Mouse (Mus musculus) embryonic facial prominence, embryonic 11.5 days (tissue): ENCODE measurements at regions not wholly inside any gene's neighbourhood (a gene's known extent, or its start where the extent isn't known, plus 50 kb on each side); places are given as distances from the start of the nearest gene placed in this dataset.

Experiments
- ATAC-seq: fragments of 200-750 bp; cut with Nextera tagmentation; replicated peaks from 2 replicates; pipeline ENCODE4 v1.8.0; 2017; ENCODE audit warnings: low read depth; ENCODE audit not compliant: insufficient number of reproducible peaks, low FRiP score, low TSS enrichment
- DNase-seq: peaks from one replicate; pipeline ENCODE4 v3.0.0-alpha.2; 2015; ENCODE audit warnings: low spot score
- H3K27ac ChIP-seq: fragments of 300-500 bp; sonication (generic); replicated peaks from 2 replicates; pipeline ENCODE4 v1.5.1; 2014; ENCODE audit warnings: mild to moderate bottlenecking, low read depth, low read length, control low read depth
- H3K27me3 ChIP-seq: fragments of 300-500 bp; sonication (generic); 2 replicates; pipeline ENCODE4 v1.6.1; 2014; ENCODE audit warnings: mild to moderate bottlenecking, low read length, moderate library complexity, mixed read lengths; ENCODE audit not compliant: control insufficient read depth, insufficient read depth
- H3K36me3 ChIP-seq: fragments of 300-500 bp; sonication (generic); replicated peaks from 2 replicates; pipeline ENCODE4 v1.6.1; 2014; ENCODE audit warnings: low read depth, mild to moderate bottlenecking, low read length, moderate library complexity, mixed read lengths; ENCODE audit not compliant: control insufficient read depth, insufficient read depth
- H3K4me1 ChIP-seq: fragments of 300-500 bp; sonication (generic); 2 replicates; pipeline ENCODE4 v1.6.1; 2014; ENCODE audit warnings: low read length, mixed read lengths; ENCODE audit not compliant: control insufficient read depth, insufficient read depth
- H3K4me2 ChIP-seq: fragments of 300-500 bp; sonication (generic); 2 replicates; pipeline ENCODE4 v1.6.1; 2014; ENCODE audit warnings: low read depth, mild to moderate bottlenecking, control low read depth, low read length, moderate library complexity
- H3K4me3 ChIP-seq: fragments of 300-500 bp; sonication (generic); 2 replicates; pipeline ENCODE4 v1.5.1; 2014; ENCODE audit warnings: low read depth, low read length, control low read depth
- H3K9ac ChIP-seq: fragments of 300-500 bp; sonication (generic); replicated peaks from 2 replicates; pipeline ENCODE4 v1.6.1; 2014; ENCODE audit warnings: mild to moderate bottlenecking, control low read depth, low read length
- H3K9me3 ChIP-seq: fragments of 300-500 bp; sonication (generic); replicated peaks from 2 replicates; pipeline ENCODE4 v1.6.1; 2016; ENCODE audit warnings: mild to moderate bottlenecking, low read length, inconsistent platforms, mixed read lengths; ENCODE audit not compliant: control insufficient read depth
- WGBS: fragments of 180-500 bp; shearing (Covaris S2); extraction: QIAGEN DNeasy Blood & Tissue Kit; methylation state at CpG from one replicate; pipeline ENCODE4 v1.1.7; 2014; 5-methylcytosine and 5-hydroxymethylcytosine counted together

DNA sequence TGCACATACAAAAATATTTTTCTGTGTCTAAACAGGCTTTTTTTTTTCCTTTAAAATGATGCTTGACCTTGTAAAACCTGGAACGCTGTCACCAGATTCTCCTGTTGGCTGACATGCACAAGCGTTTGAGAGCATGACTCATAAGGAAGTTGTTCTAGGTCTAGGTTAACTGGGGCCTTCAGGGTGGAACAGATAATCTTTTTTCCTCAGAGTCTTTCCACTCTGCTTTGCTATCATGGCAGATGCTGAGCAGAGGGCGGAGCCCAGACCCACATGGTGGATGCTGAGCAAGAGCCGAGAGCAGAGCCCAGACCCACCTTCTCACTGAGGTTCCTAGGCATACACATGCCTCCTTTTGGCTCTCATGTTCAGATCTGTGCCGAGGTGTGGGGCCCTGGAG is 172.6 kb downstream of the Med10 start:
- Histone ChIP-seq H3K9me3 (no peaks in the 10 kb centered on the region), H3K36me3 (no peaks in the 10 kb centered on the region), H3K27me3 (no peaks in the 10 kb centered on the region), H3K9ac (no peak overlapping the region), H3K4me1 (no peaks in the 10 kb centered on the region), H3K4me3 (no peak overlapping the region), H3K4me2 (no peak overlapping the region), H3K27ac (no peak overlapping the region)
- WGBS: 87% methylated on average over 5 of the region's 5 CpGs
- ATAC-seq (no peak), DNase-seq (no peak)

DNA sequence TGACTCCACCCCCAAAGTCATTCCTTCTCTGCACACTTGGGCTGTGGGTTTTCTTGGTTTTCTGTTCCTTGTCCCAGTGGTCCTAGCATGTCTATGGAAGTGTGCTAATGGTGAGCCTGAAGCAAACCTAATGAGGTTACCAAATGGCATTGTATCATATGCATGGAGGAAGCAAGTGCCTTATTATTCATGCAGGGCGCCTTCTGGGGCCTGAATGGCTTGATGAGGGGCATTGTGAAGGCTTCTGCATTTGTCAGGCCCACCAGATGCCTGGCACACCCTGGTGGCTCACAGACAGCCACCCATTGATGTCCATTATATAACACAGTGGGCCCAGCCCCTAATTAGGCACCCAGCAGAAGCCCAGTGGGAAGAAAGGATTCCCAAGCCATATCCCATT is 182.0 kb downstream of the Med10 start:
- H3K27me3 ChIP-seq: no peaks in the 10 kb centered on the region
- ATAC-seq: peak; percentile 36; the same call in 1 of the 2 replicates
- no peak overlapping the region for H3K4me2 ChIP-seq
- no peak overlapping the region for H3K4me3 ChIP-seq
- no peak overlapping the region for H3K9ac ChIP-seq
- no peaks in the 10 kb centered on the region; the same call in 1 of the 2 replicates for H3K4me1 ChIP-seq
- H3K9me3 ChIP-seq: no peaks in the 10 kb centered on the region
- DNase-seq: no peak
- no peak overlapping the region for H3K27ac ChIP-seq
- H3K36me3 ChIP-seq: no peaks in the 10 kb centered on the region
- 82% methylated on average over 1 of the region's 1 CpGs for WGBS

DNA sequence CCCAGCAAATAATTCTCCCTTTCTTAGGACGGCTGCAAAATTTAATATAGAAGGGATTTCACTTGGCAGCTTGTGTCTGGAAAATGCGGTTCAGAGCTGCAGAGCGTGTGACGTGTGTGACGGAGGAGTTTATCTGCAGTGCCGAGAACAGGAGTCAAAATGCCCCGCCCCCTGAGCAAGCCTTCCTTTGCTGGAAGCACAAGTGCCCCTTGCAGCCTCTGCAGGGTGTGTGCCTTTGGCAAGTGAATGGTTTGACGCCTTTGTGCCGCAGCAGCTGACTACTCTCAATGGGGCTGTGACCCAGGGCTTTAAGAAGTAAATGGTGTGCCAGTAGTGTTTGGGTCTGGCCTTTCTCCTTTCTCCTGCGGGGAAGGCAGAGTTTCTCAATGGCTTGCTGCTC is 185.0 kb downstream of the Med10 start:
- H3K27ac ChIP-seq: no peak overlapping the region
- H3K4me1 ChIP-seq: no peaks in the 10 kb centered on the region; the same call in 1 of the 2 replicates
- no peaks in the 10 kb centered on the region for H3K9me3 ChIP-seq
- H3K9ac ChIP-seq: no peak overlapping the region
- no peak overlapping the region for H3K4me2 ChIP-seq
- no peaks in the 10 kb centered on the region for H3K27me3 ChIP-seq
- ATAC-seq (no peak), DNase-seq (peak; percentile 29)
- H3K4me3 ChIP-seq: no peak overlapping the region
- H3K36me3 ChIP-seq: no peaks in the 10 kb centered on the region
- WGBS: 30% methylated on average over 10 of the region's 10 CpGs

DNA sequence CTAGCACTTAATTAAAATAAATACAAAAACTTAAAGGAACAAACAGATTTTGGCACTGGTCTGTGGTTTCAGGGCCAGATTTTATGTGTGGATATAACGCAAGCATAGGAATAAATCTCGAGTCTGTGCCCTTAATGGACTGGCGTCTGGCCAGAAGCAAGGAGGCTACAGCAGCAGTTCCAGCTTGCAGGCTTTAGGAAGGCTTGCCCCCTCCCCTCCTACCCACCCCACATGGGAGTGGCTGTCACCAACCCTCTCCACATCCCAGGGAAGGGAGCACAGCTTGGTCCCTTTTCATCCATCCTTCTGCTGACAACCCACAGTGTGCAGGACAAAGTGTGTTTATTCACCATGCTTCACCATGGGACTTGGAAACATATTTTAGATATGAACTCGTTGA is 186.1 kb downstream of the Med10 start:
- no peaks in the 10 kb centered on the region for H3K36me3 ChIP-seq
- H3K9ac ChIP-seq: no peak overlapping the region
- DNase-seq (no peak), ATAC-seq (no peak)
- H3K4me2 ChIP-seq: no peak overlapping the region
- H3K4me3 ChIP-seq: no peak overlapping the region
- no peaks in the 10 kb centered on the region; the same call in 1 of the 2 replicates for H3K4me1 ChIP-seq
- H3K27ac ChIP-seq: no peak overlapping the region
- H3K9me3 ChIP-seq: no peaks in the 10 kb centered on the region
- no peaks in the 10 kb centered on the region for H3K27me3 ChIP-seq
- 69% methylated on average over 4 of the region's 4 CpGs for WGBS

DNA sequence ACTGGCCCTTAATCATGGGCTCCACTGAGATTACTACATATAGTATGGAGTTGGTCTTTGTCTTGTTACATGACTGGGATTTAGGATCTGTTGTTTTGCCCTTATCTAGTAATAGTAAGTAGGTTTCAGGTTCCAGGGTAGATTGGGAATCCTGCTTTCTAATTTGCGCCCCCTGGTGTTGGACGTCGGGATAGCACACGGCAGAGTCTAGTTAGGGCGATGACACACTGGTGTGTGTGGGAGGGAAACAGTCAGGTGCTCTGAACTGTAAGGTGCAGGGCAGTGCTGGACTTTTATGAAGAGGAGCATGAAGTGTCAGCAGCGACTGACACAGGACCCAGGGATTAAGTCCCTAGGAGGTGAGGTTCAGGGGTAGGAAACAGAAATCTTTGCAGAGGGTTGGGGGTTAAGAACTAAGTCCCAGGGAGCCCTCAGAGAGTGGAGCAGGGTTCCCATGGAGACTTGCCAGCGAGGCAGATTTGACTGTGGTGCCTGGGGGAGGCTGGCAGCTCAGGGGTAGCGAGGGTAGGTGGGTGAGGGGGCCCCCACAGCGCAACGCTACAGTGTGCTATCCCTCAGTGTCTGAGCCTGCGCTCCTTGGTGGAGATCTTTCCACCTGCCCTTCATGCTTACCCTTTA is 189.2 kb downstream of the Med10 start:
- WGBS: 32% methylated on average over 11 of the region's 11 CpGs
- no peak for ATAC-seq
- Histone ChIP-seq H3K9ac (no peak overlapping the region), H3K4me1 (no peaks in the 10 kb centered on the region; the same call in 1 of the 2 replicates), H3K4me3 (no peak overlapping the region), H3K27me3 (no peaks in the 10 kb centered on the region), H3K9me3 (no peaks in the 10 kb centered on the region), H3K4me2 (no peak overlapping the region), H3K36me3 (no peaks in the 10 kb centered on the region), H3K27ac (no peak overlapping the region)
- peak; percentile 65 for DNase-seq

DNA sequence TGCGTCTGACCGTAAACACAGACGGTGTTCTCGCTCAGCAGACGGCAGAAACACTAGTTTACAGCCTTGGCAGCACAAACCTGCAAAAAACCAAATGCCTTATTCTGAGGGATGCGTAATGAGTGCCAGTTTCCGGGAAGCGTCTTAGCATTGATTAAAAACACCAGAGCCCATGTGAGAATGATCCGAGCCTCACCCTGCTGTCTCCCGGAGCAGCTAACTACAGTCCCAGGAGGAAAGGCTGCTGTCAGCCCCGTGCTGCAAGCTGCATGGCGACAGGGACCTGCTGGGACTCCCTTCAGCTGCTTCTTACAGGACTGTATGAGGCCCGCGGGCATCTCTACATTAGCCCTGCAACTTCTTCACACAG is 189.7 kb downstream of the Med10 start:
- H3K9me3 ChIP-seq: no peaks in the 10 kb centered on the region
- WGBS: 60% methylated on average over 14 of the region's 14 CpGs
- H3K36me3 ChIP-seq: no peaks in the 10 kb centered on the region
- H3K27ac ChIP-seq: no peak overlapping the region
- H3K9ac ChIP-seq: no peak overlapping the region
- H3K4me1 ChIP-seq: no peaks in the 10 kb centered on the region; the same call in 1 of the 2 replicates
- DNase-seq (no peak), ATAC-seq (no peak)
- H3K27me3 ChIP-seq: no peaks in the 10 kb centered on the region
- H3K4me2 ChIP-seq: no peak overlapping the region
- no peak overlapping the region for H3K4me3 ChIP-seq

DNA sequence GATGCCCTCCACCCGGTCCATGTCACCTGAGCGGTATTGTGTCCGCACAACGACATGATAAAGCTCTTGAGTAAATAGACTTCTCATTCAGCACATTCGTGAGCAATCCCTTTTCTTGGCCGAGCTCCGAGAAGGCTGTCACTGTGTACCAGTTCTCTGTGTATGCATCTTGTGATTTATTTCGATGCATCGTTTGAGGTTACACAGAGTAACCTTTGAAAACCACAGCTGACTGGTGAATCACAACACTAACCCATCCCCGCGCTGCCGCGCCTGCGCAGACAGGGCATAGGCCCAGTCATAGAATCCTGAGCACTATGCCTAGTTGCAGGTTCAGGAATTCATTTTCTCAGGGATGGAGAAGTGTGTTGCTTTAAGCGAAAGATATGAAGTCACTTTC is 201.4 kb downstream of the Med10 start:
- H3K27ac ChIP-seq: no peak overlapping the region

DNA sequence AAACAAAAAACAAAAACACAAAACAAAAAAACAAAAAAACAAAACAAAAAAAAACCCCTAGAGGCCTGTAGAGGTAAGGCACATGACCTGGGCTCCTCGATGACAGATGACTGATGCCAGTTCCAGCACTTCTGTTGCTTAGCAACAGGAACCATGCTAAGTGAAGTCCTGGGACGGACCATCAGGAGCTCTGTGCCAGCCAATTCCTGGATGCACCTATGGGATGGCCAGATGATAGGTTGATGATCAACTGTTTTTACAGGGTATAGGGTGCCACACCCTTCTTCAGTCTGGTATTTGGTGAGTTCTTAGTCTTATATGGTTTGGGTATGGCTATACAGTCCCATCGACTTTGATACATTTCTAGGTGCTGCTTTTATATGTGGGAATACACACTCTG is 209.9 kb downstream of the Med10 start:
- H3K4me1 ChIP-seq: no peaks in the 10 kb centered on the region
- H3K27ac ChIP-seq: no peak overlapping the region
- WGBS: 57% methylated on average over 3 of the region's 3 CpGs
- no peak overlapping the region for H3K4me3 ChIP-seq
- no peaks in the 10 kb centered on the region for H3K27me3 ChIP-seq
- ATAC-seq (no peak; the same call in 1 of the 2 replicates), DNase-seq (peak; percentile 7)
- no peaks in the 10 kb centered on the region for H3K36me3 ChIP-seq
- H3K9ac ChIP-seq: no peak overlapping the region
- no peaks in the 10 kb centered on the region for H3K9me3 ChIP-seq
- H3K4me2 ChIP-seq: no peak overlapping the region

More for the DNA sequence above, 201.4 kb downstream of the Med10 start:
- no peak for DNase-seq
- H3K4me3 ChIP-seq: no peak overlapping the region
- 90% methylated on average over 15 of the region's 15 CpGs for WGBS
- no peak overlapping the region for H3K4me2 ChIP-seq
- H3K9ac ChIP-seq: no peak overlapping the region
- H3K27me3 ChIP-seq: no peaks in the 10 kb centered on the region
- no peaks in the 10 kb centered on the region for H3K9me3 ChIP-seq
- no peaks in the 10 kb centered on the region for H3K36me3 ChIP-seq
- ATAC-seq: no peak
- no peaks in the 10 kb centered on the region for H3K4me1 ChIP-seq
